Mouse (Mus musculus): ENCODE results near the gene Dpf3. TPM values are rescaled to one million over a fixed set of nuclear protein-coding genes. Genes with fewer than 3 reads are reported as not detected.

The Dpf3 gene
- total RNA-seq, 2 experiments from 2014 or later: 26.1 to 28.1 TPM

GRCm38 (mm10) chr12:83211146-83211822 is 276.2 kb downstream of the Dpf3 start:
- DNase-seq: no peak

- no peak for DNase-seq
Measured at GRCm38 (mm10) chr12:83210735-83211134, 276.8 kb downstream of the Dpf3 start.

DNA sequence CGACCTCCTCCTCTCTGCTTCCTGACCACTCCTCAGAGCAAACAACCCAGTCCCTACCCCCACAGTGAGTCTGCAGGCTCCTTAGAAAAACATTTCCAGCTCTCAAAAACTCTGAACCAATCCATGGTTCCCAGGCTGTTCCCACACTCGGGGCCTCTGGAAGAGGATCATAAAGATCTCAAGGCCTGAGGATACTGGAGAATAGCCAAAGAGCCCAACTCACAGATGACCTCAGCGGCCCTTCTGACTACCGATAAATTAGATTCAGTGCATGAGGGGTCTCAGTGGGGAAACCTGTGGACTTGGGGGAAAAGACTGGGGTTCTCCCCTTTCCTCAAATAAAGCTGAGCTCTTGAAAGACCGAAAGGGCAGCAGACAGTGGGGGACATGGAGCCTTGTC is 277.2 kb downstream of the Dpf3 start:
- no peak for DNase-seq

DNA sequence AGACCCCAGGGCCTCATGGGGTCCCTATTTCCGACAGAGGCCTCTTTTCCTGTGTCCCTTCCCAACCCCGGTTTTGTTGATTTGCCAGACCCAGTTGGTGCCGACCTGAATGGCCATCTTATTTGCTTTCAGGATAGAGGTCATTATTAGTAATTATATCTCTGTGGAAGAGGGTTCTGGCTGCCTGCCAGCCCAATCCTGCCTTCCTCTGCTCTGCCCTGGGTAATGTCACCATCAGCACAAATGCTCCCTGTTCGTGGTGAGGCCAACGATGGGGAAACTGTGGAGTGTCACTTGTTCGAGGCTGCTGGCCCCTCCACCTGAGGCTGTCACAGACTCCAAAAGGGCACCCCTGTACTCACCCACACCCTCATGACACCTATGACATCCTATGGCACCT is 278.1 kb downstream of the Dpf3 start:
- no peak for DNase-seq

DNA sequence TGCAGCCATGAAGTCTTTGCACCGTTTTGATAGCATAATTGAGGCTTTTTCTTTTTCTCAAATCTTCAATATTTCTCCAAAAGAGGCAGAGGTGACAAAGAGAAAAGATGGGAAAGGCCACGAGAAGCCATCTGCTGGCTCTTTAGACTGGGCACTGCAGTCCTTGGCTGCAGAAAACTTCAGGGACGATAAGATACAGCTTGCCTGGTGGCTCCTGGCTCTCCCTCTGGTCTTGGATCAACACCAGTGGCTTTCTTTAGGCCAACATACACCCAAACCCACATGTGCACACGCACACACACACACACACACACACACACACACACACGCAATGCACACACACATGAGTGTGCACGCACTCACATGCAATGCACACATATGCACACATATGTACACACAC is 278.7 kb downstream of the Dpf3 start:
- DNase-seq: no peak

DNA sequence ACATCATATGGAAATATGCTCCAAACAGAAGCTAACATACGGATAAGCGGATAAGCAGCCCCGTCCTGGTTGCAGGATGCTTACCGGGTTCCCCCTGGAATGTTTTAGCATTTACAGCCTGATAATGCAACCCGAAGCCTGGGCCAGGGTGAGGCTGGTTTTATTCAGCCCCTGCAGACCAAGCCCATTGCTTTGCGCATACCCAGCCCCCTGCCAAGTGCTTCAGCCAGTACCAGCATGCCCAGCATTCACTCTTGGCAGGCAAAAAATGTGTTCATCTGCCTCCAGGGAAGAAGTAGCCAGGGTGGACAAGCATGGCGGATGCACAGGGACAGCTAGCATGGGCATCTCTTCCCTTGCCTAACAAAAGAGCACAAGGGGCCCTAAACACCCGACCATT is 279.5 kb downstream of the Dpf3 start:
- DNase-seq: peak in 1 of 2 experiments; percentile 42

- no peak for DNase-seq
Measured at GRCm38 (mm10) chr12:83207481-83207880, 280.0 kb downstream of the Dpf3 start.

- no peak for DNase-seq
Measured at GRCm38 (mm10) chr12:83206866-83207265, 280.6 kb downstream of the Dpf3 start.

DNA sequence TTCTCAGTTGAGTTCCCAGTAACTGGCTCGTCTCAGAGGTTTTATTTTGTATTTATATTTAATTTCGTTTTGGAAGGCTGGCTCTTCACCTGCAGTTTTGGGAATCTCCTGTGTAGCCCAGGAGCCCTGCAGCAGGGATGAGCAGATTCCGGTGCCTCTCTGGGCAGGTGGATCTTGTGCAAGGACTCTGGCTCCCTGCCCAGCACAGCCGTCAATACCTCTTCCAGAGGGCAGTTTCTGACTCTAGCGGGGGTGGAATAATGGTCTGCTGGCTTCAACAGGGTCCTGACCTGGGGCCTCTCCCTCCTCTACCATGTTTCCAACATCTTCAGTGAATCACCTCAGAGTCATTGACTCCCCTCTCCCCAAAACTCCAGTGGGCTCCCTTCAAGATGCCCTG is 283.2 kb downstream of the Dpf3 start:
- no peak for DNase-seq

DNA sequence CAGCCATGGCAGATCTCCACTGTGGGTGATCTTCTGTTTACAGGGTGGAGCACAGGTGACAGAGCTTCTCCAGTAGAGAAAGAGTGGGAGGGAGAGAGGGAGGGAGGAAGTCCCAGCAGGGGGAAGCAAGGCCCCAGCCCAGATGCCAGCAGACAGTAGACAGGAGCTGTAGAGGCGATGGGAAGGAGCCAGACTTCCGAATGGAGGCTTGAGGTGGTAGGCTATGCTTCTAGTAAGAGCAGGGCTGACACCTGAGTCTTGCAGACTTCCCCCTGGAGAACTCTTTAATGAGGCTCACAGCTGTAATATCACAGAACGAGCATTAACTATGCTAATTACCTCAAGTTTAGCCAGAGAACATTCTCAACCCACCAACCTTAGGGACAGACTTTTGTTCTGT is 285.8 kb downstream of the Dpf3 start:
- no peak for DNase-seq

DNA sequence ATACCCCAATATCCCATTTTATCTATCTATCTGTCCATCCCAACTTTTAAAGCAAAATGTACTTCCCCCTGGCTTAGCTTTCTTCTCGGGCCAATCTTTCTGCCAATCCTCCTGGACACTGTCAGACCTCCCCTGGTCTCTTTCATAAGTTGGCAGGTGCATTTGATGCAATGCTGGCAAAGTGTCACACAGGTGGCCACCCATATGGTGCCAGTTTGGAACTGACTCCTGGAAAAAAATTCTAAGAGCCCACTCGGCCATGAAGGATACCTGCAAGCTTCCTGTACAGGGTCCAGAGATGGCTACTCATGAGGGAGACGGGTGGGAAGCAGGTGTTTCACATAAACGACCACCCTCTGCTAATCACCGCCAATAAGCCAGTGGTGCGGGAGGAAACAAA is 307.0 kb downstream of the Dpf3 start:
- DNase-seq: no peak

DNA sequence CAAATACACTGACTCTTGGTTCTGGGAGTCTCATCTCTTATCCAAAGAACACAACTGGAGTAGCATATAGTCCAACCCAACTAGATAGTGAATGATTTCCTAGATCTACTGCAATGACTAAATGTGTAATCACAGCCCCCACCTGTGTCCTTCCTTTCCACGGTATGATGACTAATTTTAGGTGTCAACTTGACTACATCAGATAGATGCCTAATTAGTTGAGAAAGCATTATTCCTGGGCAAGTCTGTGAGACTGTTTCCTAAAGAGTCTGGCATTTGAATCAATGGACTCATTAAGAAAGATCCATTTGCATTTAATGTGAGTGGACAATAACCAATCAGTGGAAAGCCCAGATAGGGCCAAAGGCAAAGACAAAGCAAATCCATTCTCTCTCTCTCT is 307.7 kb downstream of the Dpf3 start:
- no peak for DNase-seq

DNA sequence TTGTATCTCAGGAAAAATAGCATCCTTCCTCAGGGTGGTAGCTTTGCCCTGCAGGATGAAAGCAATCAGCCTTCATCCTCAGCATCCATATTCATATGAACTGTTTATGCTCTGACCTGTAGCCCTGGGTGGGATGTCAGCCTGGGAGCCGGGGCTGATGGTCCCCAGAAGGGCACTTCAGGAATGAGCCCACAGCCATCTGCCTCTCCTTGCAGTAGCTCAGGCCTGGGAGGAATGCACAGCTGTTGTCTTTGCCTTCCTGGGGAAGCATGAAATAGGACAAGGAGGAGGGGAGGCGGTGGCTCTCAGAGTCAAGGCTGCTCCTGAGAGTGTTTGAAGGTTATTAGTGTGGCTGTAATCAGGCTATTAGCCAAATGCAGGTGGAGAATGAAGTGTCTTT is 308.7 kb downstream of the Dpf3 start:
- no peak for DNase-seq

DNA sequence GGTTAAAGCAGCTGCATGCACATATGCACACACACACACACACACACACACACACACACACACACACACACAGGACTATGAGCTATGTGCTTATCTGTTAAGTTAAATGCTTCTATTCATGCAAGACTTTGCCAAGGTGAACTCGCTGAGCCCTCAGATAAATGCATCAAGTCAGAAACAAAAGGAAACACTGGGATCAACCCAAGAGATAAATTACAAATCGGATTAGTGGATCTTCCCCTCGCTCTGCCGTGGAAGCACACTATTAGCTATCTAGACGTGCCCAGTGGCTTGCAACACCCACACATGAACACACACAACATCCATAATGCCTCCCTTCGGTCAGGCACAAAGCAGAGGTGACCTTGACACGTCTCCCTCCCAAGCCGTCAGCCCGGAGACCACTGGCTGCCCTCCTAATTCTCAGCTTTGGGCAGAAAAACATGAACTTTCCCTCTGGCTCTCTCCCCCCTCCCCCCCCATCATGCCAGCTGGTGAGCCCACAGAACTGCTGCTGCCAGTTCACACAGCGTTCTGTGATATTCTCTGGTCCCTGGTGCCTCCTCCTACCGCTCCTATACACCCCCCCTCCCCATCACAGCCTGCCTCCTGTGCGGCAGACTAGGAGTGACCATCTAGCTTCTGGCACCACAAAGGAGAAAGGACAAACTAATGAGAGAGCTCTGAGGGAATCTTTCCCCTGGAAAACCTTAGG is 317.9 kb downstream of the Dpf3 start:
- peak; percentile 69 to 74 for DNase-seq

DNA sequence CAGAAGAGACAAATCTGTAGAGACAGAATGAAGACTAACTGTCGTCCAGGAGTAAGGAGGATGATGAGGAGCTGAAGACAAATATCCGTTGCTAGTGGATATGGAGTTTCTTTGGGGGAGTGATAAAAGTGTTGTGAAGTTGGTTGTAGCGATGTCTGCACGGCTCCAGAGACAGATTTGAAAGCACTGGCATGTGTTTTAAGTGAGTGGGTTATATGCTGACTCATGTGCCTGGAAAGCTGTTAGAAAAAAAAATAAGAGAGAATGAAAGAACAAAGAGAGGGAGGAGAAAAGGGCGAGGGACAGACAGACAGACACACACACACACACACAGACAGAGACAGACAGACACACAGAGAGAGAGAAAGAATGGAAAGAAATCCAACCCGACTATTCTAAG is 319.2 kb downstream of the Dpf3 start:
- peak in 1 of 2 experiments; percentile 36 for DNase-seq

GRCm38 (mm10) chr12:83165058-83165457 is 322.5 kb downstream of the Dpf3 start:
- no peak for DNase-seq

Other genes with a start within 250 kb of the Dpf3 start
- gene Dcaf4, start 32.8 kb upstream of the Dpf3 start, total RNA-seq (2021): 10 to 100 TPM; 26.4 to 32.1 TPM
- 10 to 100 TPM; 46.5 to 48.0 TPM for gene Zfyve1, start 109.5 kb upstream of the Dpf3 start, total RNA-seq (2021)
- gene Rbm25, start 143.5 kb upstream of the Dpf3 start, total RNA-seq (2021): 100 to 1,000 TPM; 112 to 133 TPM
- 10 to 100 TPM; 66.6 to 67.1 TPM for gene Psen1, start 200.4 kb upstream of the Dpf3 start, total RNA-seq (2021)

All from layer of hippocampus, postnatal 36 days (tissue).